Mouse (Mus musculus): ENCODE measurements around the gene Patl1. TPM values are rescaled to one million over a fixed set of nuclear protein-coding genes. Genes with fewer than 3 reads are reported as not detected.
"Not testable (repeated sequence)": the region's sequence is repeated elsewhere in the genome, so short reads cannot be mapped to it uniquely, and the experiment has no call there.

The Patl1 gene
- polyA plus RNA-seq, 1 experiment: 17.6 TPM

DNA sequence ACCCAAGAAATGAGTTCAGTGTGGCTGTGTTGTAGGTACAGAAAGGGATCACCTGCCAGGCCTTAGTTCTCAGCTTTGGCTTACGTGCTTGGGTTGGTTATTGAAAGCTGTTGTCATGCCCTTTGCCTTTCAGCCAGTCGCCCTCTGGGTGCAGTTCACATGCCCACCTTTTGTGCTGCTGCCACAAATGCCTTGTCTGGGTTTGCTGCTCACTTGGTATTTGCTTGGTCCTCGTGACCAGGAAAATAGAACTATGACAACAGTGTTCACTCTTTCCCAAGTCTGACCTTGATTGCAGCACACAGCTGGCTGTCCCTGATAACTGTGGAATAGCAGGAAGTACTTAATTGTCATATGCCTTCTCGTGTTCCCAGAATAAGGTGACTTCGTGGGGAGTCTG is 65.2 kb downstream of the Patl1 start:
- DNase-seq: peak; percentile 73
- Histone ChIP-seq H3K4me1 (ENCODE audit: control insufficient read depth, insufficient read depth, low read length) (0 out of 2 replicates have a peak, but pooled peaks cover 2% of the 10 kb centered on the region), H3K27me3 (replicated peaks; ENCODE audit: control insufficient read depth, insufficient read depth, low read length) (no peaks in the 10 kb centered on the region), H3K36me3 (ENCODE audit: control insufficient read depth, insufficient read depth, low read length) (peaks cover 34% of the 10 kb centered on the region), H3K4me3 (ENCODE audit: insufficient read depth, low read depth, low read length) (no peak overlapping the region), H3K27ac (ENCODE audit: insufficient read depth, low read depth, low read length) (peak overlapping the region; percentile 83)
- WGBS: 42% methylated on average over 5 of the region's 5 CpGs
- TF ChIP-seq CTCF (conservative IDR thresholded peaks at IDR 0.05; ENCODE audit: insufficient read depth, insufficient read length, low read depth, low read length) (no peak), POLR2A (IDR thresholded peaks at IDR 0.05; ENCODE audit: low read depth, low read length) (no peak)

DNA sequence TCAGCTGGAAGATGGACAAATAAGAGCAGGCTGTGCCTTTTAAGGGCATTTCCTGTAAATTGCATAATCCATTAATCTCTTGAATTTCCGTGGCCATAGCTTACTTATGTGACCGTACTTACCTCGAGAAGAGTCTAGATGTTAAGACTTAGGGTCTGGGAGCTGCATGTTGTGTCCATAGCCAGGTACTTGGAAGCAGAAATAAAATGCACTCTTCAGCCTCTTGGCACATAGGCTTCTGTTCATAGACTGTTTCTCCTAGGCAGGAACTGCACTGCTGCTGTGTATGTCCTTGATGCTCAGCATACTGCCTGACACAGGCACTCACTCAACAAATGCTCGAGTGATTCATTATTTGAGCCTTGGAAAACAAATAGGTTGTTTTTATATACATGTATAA is 68.3 kb downstream of the Patl1 start:
- no peak for DNase-seq
- no peak overlapping the region for H3K4me3 ChIP-seq (ENCODE audit: insufficient read depth, low read depth, low read length)
- no peak overlapping the region for H3K27ac ChIP-seq (ENCODE audit: insufficient read depth, low read depth, low read length)
- H3K27me3 ChIP-seq (replicated peaks; ENCODE audit: control insufficient read depth, insufficient read depth, low read length): no peaks in the 10 kb centered on the region
- H3K4me1 ChIP-seq (ENCODE audit: control insufficient read depth, insufficient read depth, low read length): no peaks in the 10 kb centered on the region
- H3K36me3 ChIP-seq (ENCODE audit: control insufficient read depth, insufficient read depth, low read length): peaks cover 37% of the 10 kb centered on the region
- 85% methylated on average over 4 of the region's 4 CpGs for WGBS
- TF ChIP-seq POLR2A (IDR thresholded peaks at IDR 0.05; ENCODE audit: low read depth, low read length) (no peak), CTCF (conservative IDR thresholded peaks at IDR 0.05; ENCODE audit: insufficient read depth, insufficient read length, low read depth, low read length) (no peak)

- DNase-seq; H3K27ac ChIP-seq (ENCODE audit: insufficient read depth, low read depth, low read length); H3K4me1 ChIP-seq (ENCODE audit: control insufficient read depth, insufficient read depth, low read length); H3K27me3 ChIP-seq (replicated peaks; ENCODE audit: control insufficient read depth, insufficient read depth, low read length); H3K4me3 ChIP-seq (ENCODE audit: insufficient read depth, low read depth, low read length): not testable (repeated sequence)
- WGBS: 76% methylated on average over 5 of the region's 5 CpGs
- peaks cover 18% of the 10 kb centered on the region for H3K36me3 ChIP-seq (ENCODE audit: control insufficient read depth, insufficient read depth, low read length)
Measured at GRCm38 (mm10) chr19:11984614-11985013, 72.4 kb downstream of the Patl1 start.

- 88% methylated on average over 3 of the region's 3 CpGs for WGBS
- Histone ChIP-seq H3K27me3 (replicated peaks; ENCODE audit: control insufficient read depth, insufficient read depth, low read length) (no peaks in the 10 kb centered on the region), H3K36me3 (ENCODE audit: control insufficient read depth, insufficient read depth, low read length) (peaks cover 8% of the 10 kb centered on the region), H3K4me1 (ENCODE audit: control insufficient read depth, insufficient read depth, low read length) (no peaks in the 10 kb centered on the region), H3K4me3 (ENCODE audit: insufficient read depth, low read depth, low read length) (no peak overlapping the region), H3K27ac (ENCODE audit: insufficient read depth, low read depth, low read length) (no peak overlapping the region)
- DNase-seq: no peak
- TF ChIP-seq POLR2A (IDR thresholded peaks at IDR 0.05; ENCODE audit: low read depth, low read length) (no peak), CTCF (conservative IDR thresholded peaks at IDR 0.05; ENCODE audit: insufficient read depth, insufficient read length, low read depth, low read length) (no peak)
Measured at GRCm38 (mm10) chr19:11987841-11988240, 75.6 kb downstream of the Patl1 start.

DNA sequence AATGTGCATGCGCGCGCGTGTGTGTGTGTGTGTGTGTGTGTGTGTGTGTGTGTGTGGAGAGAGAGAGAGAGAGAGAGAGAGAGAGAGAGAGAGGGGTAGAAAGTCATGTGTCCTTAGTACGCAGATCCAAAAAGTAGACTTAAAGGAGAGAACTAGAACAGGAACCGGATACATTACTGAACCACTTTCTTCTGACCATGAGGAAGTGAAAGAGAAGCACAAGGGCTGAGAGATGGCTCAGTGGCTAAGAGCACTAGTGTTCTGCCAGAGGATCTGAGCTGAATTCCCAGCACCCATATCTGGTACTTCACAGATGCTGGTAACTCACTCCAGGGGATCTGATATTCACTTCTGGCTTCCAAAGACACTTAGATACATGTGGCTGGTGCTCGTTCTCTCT is 77.1 kb downstream of the Patl1 start:
- no peak overlapping the region for H3K27ac ChIP-seq (ENCODE audit: insufficient read depth, low read depth, low read length)
- H3K36me3 ChIP-seq (ENCODE audit: control insufficient read depth, insufficient read depth, low read length): peaks cover 8% of the 10 kb centered on the region
- 94% methylated on average over 7 of the region's 7 CpGs for WGBS
- TF ChIP-seq CTCF (conservative IDR thresholded peaks at IDR 0.05; ENCODE audit: insufficient read depth, insufficient read length, low read depth, low read length) (no peak), POLR2A (IDR thresholded peaks at IDR 0.05; ENCODE audit: low read depth, low read length) (no peak)
- no peak overlapping the region for H3K4me3 ChIP-seq (ENCODE audit: insufficient read depth, low read depth, low read length)
- H3K4me1 ChIP-seq (ENCODE audit: control insufficient read depth, insufficient read depth, low read length): 0 out of 2 replicates have a peak, but pooled peaks cover 3% of the 10 kb centered on the region
- no peak for DNase-seq
- H3K27me3 ChIP-seq (replicated peaks; ENCODE audit: control insufficient read depth, insufficient read depth, low read length): no peaks in the 10 kb centered on the region

- WGBS: 93% methylated on average over 9 of the region's 9 CpGs
- no peak overlapping the region for H3K27ac ChIP-seq (ENCODE audit: insufficient read depth, low read depth, low read length)
- H3K4me1 ChIP-seq (ENCODE audit: control insufficient read depth, insufficient read depth, low read length): peaks cover 6% of the 10 kb centered on the region
- TF ChIP-seq POLR2A (IDR thresholded peaks at IDR 0.05; ENCODE audit: low read depth, low read length) (no peak), CTCF (conservative IDR thresholded peaks at IDR 0.05; ENCODE audit: insufficient read depth, insufficient read length, low read depth, low read length) (no peak)
- no peak for DNase-seq
- H3K36me3 ChIP-seq (ENCODE audit: control insufficient read depth, insufficient read depth, low read length): peaks cover 5% of the 10 kb centered on the region
- no peaks in the 10 kb centered on the region for H3K27me3 ChIP-seq (replicated peaks; ENCODE audit: control insufficient read depth, insufficient read depth, low read length)
- no peak overlapping the region for H3K4me3 ChIP-seq (ENCODE audit: insufficient read depth, low read depth, low read length)
Measured at GRCm38 (mm10) chr19:11992034-11992433, 79.8 kb downstream of the Patl1 start.

GRCm38 (mm10) chr19:11992441-11993029 is 80.3 kb downstream of the Patl1 start:
- WGBS: 81% methylated on average over 10 of the region's 10 CpGs
- peaks cover 6% of the 10 kb centered on the region for H3K4me1 ChIP-seq (ENCODE audit: control insufficient read depth, insufficient read depth, low read length)
- no peak overlapping the region for H3K27ac ChIP-seq (ENCODE audit: insufficient read depth, low read depth, low read length)
- H3K36me3 ChIP-seq (ENCODE audit: control insufficient read depth, insufficient read depth, low read length): peaks cover 5% of the 10 kb centered on the region
- TF ChIP-seq CTCF (conservative IDR thresholded peaks at IDR 0.05; ENCODE audit: insufficient read depth, insufficient read length, low read depth, low read length): no peak
- H3K4me3 ChIP-seq (ENCODE audit: insufficient read depth, low read depth, low read length): no peak overlapping the region
- H3K27me3 ChIP-seq (replicated peaks; ENCODE audit: control insufficient read depth, insufficient read depth, low read length): no peaks in the 10 kb centered on the region
- no peak for DNase-seq

Other genes starting within 250 kb of the Patl1 start
- not detected in 2 replicates for gene Oosp1, start 221.2 kb upstream of the Patl1 start, polyA plus RNA-seq (2012; rRNA removed)
- gene Oosp3, start 215.3 kb upstream of the Patl1 start, polyA plus RNA-seq (2012; rRNA removed): not detected in 2 replicates
- not detected in 2 replicates for gene Gif, start 164.8 kb upstream of the Patl1 start, polyA plus RNA-seq (2012; rRNA removed)
- 28.9 and 42.4 TPM in 2 replicates for gene Mrpl16, start 142.0 kb upstream of the Patl1 start, polyA plus RNA-seq (2012; rRNA removed)
- gene Stx3, start 93.0 kb upstream of the Patl1 start, polyA plus RNA-seq (2012; rRNA removed): 23.0 and 23.9 TPM in 2 replicates
- gene Olfr1417, start 73.2 kb upstream of the Patl1 start, polyA plus RNA-seq (2012; rRNA removed): not detected in 2 replicates
- not detected in 2 replicates for gene Olfr1418, start 51.3 kb upstream of the Patl1 start, polyA plus RNA-seq (2012; rRNA removed)
- gene Olfr1419, start 37.3 kb upstream of the Patl1 start, polyA plus RNA-seq (2012; rRNA removed): 0.05 TPM in 1 of 2 replicates, not detected in the other
- gene Olfr1420, start 25.8 kb upstream of the Patl1 start, polyA plus RNA-seq (2012; rRNA removed): not detected in 2 replicates
- 21.7 and 24.8 TPM in 2 replicates for gene Osbp, start 53.5 kb downstream of the Patl1 start, polyA plus RNA-seq (2012; rRNA removed)
- gene Olfr1423, start 128.9 kb downstream of the Patl1 start, polyA plus RNA-seq (2012; rRNA removed): not detected in 2 replicates
- gene Olfr1424, start 150.3 kb downstream of the Patl1 start, polyA plus RNA-seq (2012; rRNA removed): not detected in 2 replicates
- gene Olfr1425, start 165.3 kb downstream of the Patl1 start, polyA plus RNA-seq (2012; rRNA removed): not detected in 2 replicates
- not detected in 2 replicates for gene Olfr1426, start 179.6 kb downstream of the Patl1 start, polyA plus RNA-seq (2012; rRNA removed)
- not detected in 2 replicates for gene Olfr1427, start 190.9 kb downstream of the Patl1 start, polyA plus RNA-seq (2012; rRNA removed)
- not detected in 2 replicates for gene Olfr1428, start 203.5 kb downstream of the Patl1 start, polyA plus RNA-seq (2012; rRNA removed)
- gene Olfr76, start 210.8 kb downstream of the Patl1 start, polyA plus RNA-seq (2012; rRNA removed): not detected in 2 replicates